Mouse (Mus musculus) myocyte (in vitro differentiated cells): ENCODE results near the gene Calm5.
A peak's percentile ranks its signal among the peaks of the same experiment; 100 is the strongest.

Source experiments
- MYOD1 ChIP-seq, 3 experiments: IDR thresholded peaks; one replicate each; pipeline ENCODE4 v1.6.1; 2011; ENCODE audit warnings: control low read depth in 2 of 3, low read depth in 2 of 3, mild to moderate bottlenecking in 2 of 3, moderate library complexity in 1 of 3; ENCODE audit not compliant: insufficient read length in 2 of 3, control insufficient read depth in 1 of 3
- MYOG ChIP-seq, 3 experiments: IDR thresholded peaks; one replicate each; pipeline ENCODE4 v1.6.1; 2011; ENCODE audit warnings: control low read depth in 2 of 3, low read depth in 2 of 3, mild to moderate bottlenecking in 2 of 3; ENCODE audit not compliant: insufficient read length in 2 of 3, control insufficient read depth in 1 of 3, insufficient read depth in 1 of 3
- POLR2A ChIP-seq: IDR thresholded peaks from one replicate; pipeline ENCODE4 v1.6.1; 2011; ENCODE audit warnings: low read depth, mild to moderate bottlenecking, control low read depth, moderate library complexity; ENCODE audit not compliant: insufficient read length
- SRF ChIP-seq: IDR thresholded peaks from one replicate; pipeline ENCODE4 v1.6.1; 2011; ENCODE audit warnings: low read depth; ENCODE audit not compliant: control insufficient read depth, insufficient read length
- USF1 ChIP-seq: IDR thresholded peaks from one replicate; pipeline ENCODE4 v1.6.1; 2011; ENCODE audit warnings: low read depth, mild to moderate bottlenecking, control low read depth, moderate library complexity

DNA sequence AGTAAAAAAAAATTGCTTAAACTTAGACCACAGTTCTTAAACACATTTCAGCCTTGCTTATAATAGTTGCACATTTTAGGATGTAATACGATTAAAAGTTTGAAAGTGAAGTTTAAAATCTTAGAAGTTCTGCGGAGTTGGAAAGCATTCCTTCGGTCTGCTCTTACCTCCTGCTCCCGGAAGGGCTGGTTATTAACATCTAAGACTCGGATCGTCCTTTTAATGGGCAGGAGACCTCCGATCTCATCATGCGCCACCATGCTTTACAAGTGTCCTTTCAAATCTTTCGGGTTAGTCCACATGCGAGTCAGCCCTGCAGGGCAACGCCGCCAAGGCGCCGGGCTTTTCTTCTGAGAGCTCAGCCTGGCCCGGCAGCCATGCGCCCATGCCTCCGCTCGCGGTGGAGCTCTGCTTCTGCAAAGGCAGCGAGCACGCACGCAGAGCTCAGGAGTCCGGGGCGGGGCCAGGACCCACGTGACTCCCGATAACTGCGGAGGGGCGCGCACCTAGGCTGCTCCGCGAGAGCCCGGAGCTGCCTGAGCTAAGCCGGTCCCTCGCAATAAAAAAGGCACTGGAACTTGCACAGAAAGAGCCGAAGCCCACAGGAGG is 39.3 kb downstream of the Calm5 start:
- TF ChIP-seq POLR2A (peak; percentile 96), USF1 (peak; percentile 89), MYOD1 (IDR thresholded peaks at IDR 0.05; ENCODE audit: control insufficient read depth in 1 of 3, insufficient read length in 2 of 3, low read depth in 2 of 3) (no peak), SRF (no peak), MYOG (IDR thresholded peaks at IDR 0.05; ENCODE audit: control insufficient read depth in 1 of 3, insufficient read depth in 1 of 3, insufficient read length in 2 of 3, low read depth in 2 of 3) (peak in 1 of 3 experiments; percentile 43)
